Mouse (Mus musculus) liver, adult (tissue): Measurements from ENCODE around the gene Acsl5.

Source experiments
- GATA4 ChIP-seq: IDR thresholded peaks from 2 replicates; pipeline ENCODE4 v1.6.1; 2014; ENCODE audit warnings: mild to moderate bottlenecking, low read length; ENCODE audit not compliant: insufficient replicate concordance

Acsl5 gene

DNA sequence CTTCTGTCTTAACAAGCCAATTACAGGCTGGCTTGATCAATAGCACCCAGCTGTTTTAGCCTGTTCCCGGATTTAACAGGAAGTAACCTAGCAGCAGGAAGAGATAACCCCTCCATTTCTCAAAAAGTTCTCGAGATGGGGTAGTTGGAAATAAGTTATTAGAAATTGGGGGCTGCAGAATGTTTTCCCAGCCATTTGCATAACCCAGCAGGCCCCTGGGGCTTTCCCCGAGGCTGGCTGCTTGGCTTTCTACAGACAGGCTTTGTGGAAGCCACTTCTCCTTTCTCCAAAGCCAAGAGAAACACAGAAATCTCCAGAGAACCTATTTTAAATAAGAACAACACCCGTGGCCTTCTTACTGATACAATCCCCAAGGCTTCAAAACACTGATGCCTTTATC lies 41.4 kb downstream of the Acsl5 start:
- no peak for TF ChIP-seq GATA4

DNA sequence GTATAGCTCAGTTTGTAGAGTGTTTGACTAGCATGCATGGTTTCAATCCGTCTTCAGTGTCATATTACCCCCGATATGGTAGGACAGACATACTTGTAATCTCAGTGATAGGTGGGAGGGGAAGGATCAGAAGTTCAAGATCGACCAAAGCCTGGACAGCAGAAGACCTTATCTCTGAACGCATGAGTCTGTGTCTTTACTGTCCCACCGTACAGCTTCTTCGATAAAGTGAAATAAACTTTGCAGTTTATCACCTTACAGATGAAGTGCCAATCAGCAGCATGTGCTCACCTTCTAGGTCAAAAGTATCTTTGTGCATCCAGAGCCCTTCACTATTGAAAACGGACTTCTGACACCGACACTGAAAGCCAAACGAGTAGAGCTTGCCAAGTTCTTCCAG lies 43.3 kb downstream of the Acsl5 start:
- no peak for TF ChIP-seq GATA4

DNA sequence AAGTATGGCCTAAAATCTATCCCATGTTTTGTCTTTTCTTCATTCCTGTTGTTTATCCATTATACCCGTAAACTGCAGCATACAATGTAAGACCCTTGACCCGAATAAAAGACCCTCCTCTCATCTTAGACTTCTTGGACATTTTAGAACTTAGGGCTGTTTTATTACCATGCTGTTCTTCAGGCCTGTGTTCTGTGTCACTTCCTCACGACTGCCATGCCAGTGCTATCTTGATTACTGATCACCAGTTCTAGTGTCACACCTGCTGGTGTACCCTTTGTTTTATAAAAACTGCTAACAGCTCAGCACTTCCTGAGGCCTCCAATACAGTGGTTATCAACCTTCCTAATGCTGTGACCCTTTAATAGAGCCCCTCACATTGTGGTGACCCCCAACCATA lies 43.8 kb downstream of the Acsl5 start:
- TF ChIP-seq GATA4, result no peak

DNA sequence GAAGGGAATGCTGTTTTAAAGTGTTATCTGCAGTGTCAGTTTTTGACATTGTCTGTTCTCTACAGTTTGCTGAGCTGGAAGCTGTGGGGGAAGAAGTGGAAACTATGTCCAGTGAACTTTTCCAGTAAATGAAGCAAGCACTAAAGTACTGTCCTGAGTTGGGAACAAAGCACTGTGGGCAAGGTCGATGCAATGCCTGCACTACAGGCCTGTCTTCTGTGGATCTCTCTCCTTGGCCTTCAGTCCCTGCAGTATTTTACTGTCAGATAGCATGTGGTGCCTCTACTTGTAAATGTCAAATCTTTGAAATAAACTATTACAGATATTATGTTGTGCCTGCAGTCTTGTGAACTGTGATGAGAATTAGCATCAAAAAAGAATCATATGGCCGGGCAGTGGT lies 44.6 kb downstream of the Acsl5 start:
- TF ChIP-seq GATA4, result no peak

DNA sequence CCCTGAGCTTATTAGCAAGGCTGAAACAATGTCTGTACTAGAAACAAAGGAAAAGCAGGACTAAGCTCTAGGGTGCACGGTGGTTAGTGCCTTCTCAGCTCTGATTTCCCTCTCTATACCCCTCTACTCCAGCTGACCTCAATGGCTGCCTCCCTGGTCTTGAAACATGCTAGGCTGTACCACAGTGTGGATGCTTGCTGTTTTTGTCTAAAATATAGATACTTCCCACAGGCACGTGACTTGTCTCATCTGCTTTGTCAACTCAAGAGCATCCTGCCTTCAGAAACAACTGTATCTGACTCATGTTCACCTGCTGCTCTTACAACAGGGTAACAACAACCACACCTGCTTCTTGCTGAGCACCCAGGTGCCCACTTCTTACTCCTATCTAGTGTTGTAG lies 45.8 kb downstream of the Acsl5 start:
- no peak for TF ChIP-seq GATA4

DNA sequence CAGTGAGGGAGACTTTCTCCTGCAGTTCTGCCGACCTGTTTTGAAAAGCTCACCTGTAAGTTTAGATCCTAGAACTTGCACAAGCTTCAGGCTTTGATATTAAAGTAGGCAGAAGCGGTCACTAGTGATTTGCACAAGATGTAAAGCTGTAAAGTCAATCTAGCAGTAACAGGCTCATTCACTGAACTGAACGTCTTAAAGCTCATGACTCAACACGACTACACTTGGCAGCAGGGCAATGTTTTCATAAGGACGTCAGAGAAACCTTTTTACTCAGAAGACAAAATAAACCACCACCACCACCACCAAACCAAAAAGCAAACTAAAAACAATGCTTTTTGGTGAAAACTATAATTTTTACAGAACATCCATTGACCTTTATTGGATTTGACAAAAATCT lies 46.2 kb downstream of the Acsl5 start:
- no peak for TF ChIP-seq GATA4

DNA sequence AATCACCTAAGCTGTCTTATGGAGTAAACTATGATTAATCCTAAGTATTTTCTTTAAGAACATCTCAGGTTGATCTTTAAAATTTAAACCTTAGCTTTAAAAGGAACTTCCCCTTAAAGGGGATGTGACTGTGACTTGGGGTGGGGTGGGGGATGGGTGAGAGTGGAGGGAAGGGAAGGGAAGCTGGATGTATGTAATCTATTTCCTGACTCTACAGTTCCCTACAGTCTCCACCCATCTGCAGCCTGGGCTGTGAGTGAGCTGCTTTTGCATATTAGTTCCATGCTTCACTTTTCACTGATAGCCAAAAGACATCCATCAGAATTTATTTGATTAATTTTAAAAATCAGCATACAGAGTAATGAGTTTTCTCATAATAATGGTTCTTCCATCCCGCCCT lies 47.6 kb downstream of the Acsl5 start:
- TF ChIP-seq GATA4, result no peak

DNA sequence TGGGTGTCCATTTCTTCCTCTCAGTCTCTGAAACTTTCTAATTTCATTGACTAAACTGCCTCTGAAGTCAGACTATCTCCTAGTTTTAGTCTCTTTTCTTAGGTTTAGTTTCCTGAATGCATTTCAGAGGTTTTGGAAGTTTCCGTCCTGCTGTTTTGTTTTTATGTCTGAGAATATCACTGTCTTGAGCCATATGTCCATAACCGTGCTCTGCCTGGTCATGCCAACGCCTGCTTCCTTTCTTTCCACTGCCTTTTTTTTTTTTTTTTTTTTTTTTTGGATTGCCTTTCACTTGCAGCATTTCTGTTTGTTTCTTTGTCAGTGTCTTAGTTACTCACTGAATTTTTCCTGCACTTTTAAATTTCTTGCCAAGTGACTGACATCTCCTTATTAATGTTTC lies 48.8 kb downstream of the Acsl5 start:
- no peak for TF ChIP-seq GATA4

DNA sequence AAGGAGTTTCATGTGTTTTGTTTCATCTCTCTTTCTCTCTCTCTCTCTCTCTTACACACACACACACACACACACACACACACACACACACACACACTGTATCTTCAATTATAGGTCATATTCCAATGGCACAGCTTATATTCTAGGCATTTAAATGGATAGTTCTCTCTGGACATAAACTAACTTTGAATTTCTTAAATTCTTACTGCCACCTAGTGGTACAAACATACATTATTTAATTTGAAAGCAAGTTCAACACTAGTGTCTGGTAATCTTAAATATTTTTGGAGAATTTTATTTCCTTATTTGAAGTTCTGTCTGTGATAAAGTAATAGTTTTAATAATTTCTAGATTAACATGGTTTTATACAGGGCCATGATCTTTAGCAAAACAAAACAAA lies 53.3 kb downstream of the Acsl5 start:
- TF ChIP-seq GATA4, result no peak

DNA sequence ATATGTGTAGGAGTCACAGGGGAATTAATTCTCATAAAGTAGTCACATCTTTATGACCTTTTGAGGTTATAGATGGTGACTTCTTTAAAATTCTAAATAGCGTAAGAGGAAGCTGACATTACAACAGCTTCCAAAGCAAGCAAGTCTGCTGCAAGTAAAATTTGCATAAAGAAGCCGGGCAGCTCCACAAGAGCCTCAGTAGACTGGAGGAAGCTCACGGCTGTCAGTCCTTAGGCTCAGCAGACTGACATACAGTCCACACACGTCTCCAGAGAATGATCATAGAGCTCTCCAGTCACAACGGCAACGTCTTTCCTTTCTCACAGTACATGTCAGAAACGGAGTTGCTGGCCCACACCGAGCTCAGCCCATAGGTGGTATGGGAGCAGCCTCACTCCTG lies 60.1 kb downstream of the Acsl5 start:
- TF ChIP-seq GATA4, result no peak

DNA sequence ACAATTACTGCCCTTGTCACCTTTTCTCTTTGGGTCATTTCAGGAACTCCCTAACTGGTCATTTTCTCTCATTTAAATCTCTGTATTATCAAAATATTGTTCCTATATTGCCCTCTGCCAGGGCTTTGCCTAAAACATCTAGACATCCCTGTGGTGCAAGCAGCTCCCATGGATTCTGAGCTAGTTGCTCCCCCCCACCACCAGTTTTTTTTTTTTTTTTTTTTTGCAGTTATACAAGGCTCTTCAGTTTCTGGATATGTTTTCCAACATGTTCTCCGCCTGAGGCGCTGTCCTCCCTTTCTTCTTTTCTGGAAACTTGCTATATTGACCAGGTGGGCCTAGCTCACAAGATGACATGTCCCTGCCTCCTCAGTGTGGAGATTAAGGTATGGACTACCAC lies 61.9 kb downstream of the Acsl5 start:
- no peak for TF ChIP-seq GATA4

DNA sequence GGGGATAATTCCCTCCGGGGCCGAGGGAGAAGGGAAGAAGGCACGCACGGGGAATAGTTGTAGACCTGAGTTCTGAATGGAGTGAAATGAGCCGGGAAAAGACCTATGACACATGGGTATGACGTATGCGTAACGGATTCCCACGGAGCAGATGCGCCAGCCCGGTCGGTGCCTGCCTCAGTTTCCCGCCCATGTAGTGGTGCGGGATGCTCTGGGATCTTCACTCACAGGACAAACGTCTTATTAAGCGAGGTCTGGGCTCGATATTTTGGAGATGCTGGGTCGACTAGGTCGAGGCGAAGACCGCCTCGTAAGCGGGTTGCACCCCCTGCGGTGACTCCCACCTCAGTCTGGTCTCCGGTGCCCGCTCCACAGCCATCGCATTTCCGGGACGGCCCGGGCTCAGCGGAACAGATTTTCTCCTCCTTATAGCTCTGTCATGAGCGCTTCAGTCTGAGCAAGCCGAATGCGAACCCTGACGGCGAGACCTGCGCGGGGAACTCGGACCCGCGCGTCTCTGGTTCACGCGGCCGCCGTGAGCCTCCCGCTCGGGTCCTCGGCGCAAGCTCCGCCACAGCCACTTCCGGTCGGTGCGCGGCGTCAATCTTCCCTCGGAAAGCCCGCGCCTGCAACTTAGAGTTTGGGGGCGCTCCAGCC lies 63.8 kb downstream of the Acsl5 start, which contains the start of gene Zdhhc6:
Zdhhc6 (minus strand) TSS at position 581 of the 657 bp plus-strand sequence.
- no peak for TF ChIP-seq GATA4

DNA sequence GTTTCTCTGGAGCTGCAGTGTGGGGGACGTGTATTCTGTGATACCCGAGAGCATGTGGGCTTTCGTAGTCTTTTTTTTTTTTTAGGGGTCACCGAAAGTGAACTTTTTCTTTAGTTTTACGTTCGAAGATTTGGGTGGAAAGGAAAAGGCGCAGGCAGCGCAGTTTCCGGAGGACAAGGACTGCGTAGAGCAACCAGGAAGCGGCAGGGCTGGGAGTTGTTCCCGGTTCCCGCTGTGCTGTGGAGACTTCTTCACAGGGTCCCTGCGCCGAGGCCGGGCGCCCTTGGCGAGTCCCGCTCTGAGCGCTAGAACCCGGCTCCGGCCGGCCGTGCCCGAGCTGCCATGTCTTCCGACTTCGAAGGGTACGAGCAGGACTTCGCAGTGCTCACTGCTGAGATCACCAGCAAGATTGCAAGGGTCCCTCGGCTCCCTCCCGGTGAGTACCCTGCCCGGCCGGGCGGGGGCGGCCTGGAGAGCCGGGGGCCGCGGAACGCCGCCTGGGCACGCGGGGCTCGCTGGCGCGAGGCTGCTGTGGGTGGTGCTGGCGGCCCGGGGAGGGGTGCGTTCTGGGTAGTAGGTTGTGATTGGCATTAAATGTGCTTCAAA lies 64.5 kb downstream of the Acsl5 start, which contains the start of gene Vti1a:
Vti1a (plus strand) TSS at position 187 of the 606 bp plus-strand sequence.
- no peak for TF ChIP-seq GATA4

DNA sequence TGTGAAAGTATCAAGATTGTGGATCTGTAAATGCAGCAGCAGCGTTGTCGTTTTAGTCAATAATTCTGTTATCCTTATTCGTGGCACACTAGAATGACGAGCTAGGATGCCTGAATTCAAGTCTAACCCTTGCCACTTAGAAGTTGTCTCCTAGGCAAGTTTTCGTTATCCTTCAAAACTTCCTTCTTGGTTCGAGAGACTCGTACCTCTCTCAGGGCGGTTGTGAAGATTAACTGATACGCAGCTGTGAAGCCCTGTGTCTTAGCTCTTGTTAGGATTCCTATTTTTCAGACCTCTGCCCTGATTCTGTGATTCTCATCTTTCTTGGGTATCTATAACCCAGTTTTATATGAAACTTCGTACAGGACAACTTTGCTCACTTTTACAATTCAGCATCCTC lies 65.2 kb downstream of the Acsl5 start:
- TF ChIP-seq GATA4, result no peak

DNA sequence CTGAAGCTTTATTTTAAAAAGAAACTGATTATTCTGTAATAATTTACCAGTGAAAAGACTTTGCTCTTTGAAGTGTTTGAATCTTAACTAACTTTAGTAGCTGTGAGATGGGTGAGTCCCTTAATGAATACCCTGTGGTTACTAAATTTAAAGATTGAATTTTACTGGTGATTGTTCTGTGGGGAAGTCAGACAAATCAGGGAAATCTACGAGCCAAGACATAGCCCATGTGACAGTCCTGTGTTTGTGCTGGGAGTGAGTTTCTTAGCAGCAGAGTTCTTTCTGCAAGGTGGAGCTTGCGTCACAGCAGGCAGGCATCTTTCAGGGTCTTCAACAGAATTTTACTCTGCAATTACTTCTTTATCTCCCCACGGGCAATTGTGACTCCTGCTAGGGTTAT lies 67.3 kb downstream of the Acsl5 start:
- TF ChIP-seq GATA4, result no peak

DNA sequence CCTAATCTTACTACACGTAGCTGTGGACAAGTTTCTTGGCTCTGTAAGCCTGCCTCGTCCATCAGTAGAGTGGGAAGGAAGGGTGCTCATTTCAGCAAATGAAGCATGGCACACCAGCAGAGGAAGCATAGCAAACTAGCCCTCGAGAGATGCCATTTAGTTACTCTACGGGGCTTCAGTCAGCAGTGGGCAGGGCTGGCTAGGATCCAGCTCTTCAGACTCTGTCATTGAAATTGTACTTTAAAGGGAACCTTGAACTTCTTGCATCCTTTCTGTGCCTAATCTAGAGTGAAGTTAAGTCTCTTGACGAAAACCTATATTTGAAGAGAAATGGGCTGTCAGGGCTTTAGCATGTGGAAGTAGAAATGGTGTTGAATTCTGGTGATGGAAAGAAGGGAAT lies 67.8 kb downstream of the Acsl5 start:
- no peak for TF ChIP-seq GATA4

DNA sequence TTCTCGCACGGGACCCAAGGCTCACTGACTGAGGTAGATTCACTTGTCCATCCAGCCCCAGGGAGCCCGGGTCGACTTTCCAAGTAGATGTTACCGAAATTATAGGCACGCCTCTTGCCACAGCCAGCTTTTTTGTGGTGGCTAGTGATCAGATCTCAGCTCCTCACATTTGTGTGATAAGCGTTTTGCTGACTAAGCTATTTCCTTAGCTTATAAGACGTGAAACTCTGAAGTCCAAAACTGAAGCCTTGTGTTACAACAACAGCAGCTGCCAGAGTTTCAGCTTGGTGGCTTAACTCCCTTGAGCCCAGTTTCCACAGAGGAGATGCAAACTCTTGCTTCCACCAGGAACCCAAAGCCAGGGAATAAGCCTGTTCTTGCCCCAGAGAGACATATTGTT lies 70.9 kb downstream of the Acsl5 start:
- TF ChIP-seq GATA4, result no peak

DNA sequence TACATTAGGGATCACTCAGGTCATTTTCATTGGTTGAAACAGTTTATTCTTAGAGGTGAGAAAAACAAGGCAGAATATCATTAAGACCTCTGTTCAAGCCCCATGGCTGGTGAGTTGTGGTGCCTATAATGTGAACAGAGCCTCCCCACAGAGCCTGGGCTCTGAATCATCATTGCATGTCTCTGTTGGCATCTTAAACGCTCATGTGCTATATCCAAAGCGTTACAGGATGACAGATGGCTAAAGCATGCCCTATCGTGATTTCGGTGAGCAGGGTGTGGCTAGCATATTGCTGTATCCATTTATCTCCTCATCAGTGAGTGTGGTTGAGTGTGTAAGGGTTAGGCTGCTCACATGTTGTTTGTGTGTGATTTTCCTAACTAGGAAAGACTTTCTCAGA lies 75.8 kb downstream of the Acsl5 start:
- no peak for TF ChIP-seq GATA4

DNA sequence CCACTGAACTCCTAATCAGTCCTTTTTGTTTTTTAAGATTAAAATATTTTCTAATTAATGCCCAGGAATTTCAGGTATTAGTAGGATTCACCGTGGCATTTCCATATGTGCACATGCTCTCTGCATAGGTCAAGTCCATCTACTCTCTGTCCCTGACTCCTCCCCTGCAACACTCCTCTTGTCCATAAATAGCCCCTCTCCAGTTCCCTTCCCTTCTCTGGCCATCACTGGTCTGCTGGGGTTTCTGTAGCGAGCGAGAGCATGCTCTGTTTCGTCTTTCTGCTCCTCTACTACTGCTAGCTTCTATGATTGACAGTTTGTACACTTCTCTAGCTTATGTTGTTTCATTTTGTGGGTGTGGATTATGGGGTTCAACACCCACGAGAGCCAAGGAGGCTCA lies 80.0 kb downstream of the Acsl5 start:
- TF ChIP-seq GATA4, result no peak
